Comparison of ENCODE assay signal across 10 mouse cellular contexts in genomic region chr6:107531526-107532080, GRCm38 (mm10). TPM values are rescaled to one million over a fixed set of nuclear protein-coding genes. Genes with fewer than 3 reads are reported as not detected.
DNase-seq lines count a peak whose midpoint lies in the region; ATAC-seq and TF ChIP-seq lines count a peak whose summit lies in the region.
"Had no signal": no experiment of that assay in that cellular context is flagged by ENCODE, and none has a peak within 500 bp of the region (broad histone marks: within the 10 kb centered on the region; RNA-seq: fewer than 3 reads in every experiment).

No protein-coding gene starts in this region.

- DNase-seq in lung, embryonic 14.5 days: no peak
- DNase-seq in lung, postnatal 4 days: no peak
- DNase-seq in embryonic facial prominence, embryonic 14.5 days (ENCODE audit: low spot score): peak; percentile 17
- DNase-seq in hindbrain, postnatal 0 days (ENCODE audit: low spot score): no peak
- no peak for DNase-seq in natural killer cell, adult 2 months (ENCODE audit: low spot score in 2 of 2)
- no peak for DNase-seq in right cerebral cortex, adult 18-20 months
- DNase-seq: thymus, postnatal 14 days had no signal

- H3K27me3 ChIP-seq in lung, embryonic 14.5 days (ENCODE audit: insufficient read depth, low read length): peaks cover 25% of the 10 kb centered on the region
- H3K27me3 ChIP-seq in embryonic facial prominence, embryonic 14.5 days (replicated peaks; ENCODE audit: control insufficient read depth, insufficient read depth, low read length): peaks cover 8% of the 10 kb centered on the region; the same call in 1 of the 2 replicates
- no peaks in the 10 kb centered on the region for H3K27me3 ChIP-seq in hindbrain, postnatal 0 days (ENCODE audit: insufficient read depth, low read length)
- no peaks in the 10 kb centered on the region for H3K27me3 ChIP-seq in neural tube, embryonic 15.5 days (replicated peaks)

- WGBS in lung, embryonic 14.5 days: 58% methylated on average over 8 of the region's 8 CpGs
- WGBS in embryonic facial prominence, embryonic 14.5 days: 35% methylated on average over 8 of the region's 8 CpGs
- WGBS in hindbrain, postnatal 0 days: 12% methylated on average over 8 of the region's 8 CpGs
- 10% methylated on average over 8 of the region's 8 CpGs for WGBS in neural tube, embryonic 15.5 days

- H3K4me1 ChIP-seq in lung, embryonic 14.5 days (ENCODE audit: insufficient read depth): peaks cover 5% of the 10 kb centered on the region
- H3K4me1 ChIP-seq in embryonic facial prominence, embryonic 14.5 days (ENCODE audit: control insufficient read depth, insufficient read depth, low read length): no peaks in the 10 kb centered on the region
- H3K4me1 ChIP-seq in hindbrain, postnatal 0 days (ENCODE audit: insufficient read depth, low read length): peaks cover 3% of the 10 kb centered on the region; the same call in 1 of the 2 replicates
- H3K4me1 ChIP-seq in neural tube, embryonic 15.5 days: peaks cover 39% of the 10 kb centered on the region

- no peak overlapping the region for H3K27ac ChIP-seq in lung, embryonic 14.5 days (ENCODE audit: low read depth)
- no peak overlapping the region for H3K27ac ChIP-seq in embryonic facial prominence, embryonic 14.5 days (replicated peaks; ENCODE audit: low read depth, low read length)
- H3K27ac ChIP-seq in hindbrain, postnatal 0 days: 0 out of 2 replicates have a peak overlapping the region, but pooled peaks have one; percentile 80
- H3K27ac ChIP-seq in neural tube, embryonic 15.5 days (replicated peaks): peak overlapping the region; percentile 94

- no peak overlapping the region; the same call in 1 of the 2 replicates for H3K4me2 ChIP-seq in lung, embryonic 14.5 days
- peak overlapping the region; percentile 92 for H3K4me2 ChIP-seq in embryonic facial prominence, embryonic 14.5 days (ENCODE audit: low read depth, low read length)
- peak overlapping the region; percentile 72 for H3K4me2 ChIP-seq in hindbrain, postnatal 0 days (ENCODE audit: low read depth, low read length)
- peak overlapping the region; percentile 69 for H3K4me2 ChIP-seq in neural tube, embryonic 15.5 days

- no peaks in the 10 kb centered on the region for H3K36me3 ChIP-seq in lung, embryonic 14.5 days (ENCODE audit: insufficient read depth)
- no peaks in the 10 kb centered on the region for H3K36me3 ChIP-seq in embryonic facial prominence, embryonic 14.5 days (ENCODE audit: control insufficient read depth, insufficient read depth, low read length)
- H3K36me3 ChIP-seq in hindbrain, postnatal 0 days (ENCODE audit: insufficient read depth, low read length): no peaks in the 10 kb centered on the region
- no peaks in the 10 kb centered on the region for H3K36me3 ChIP-seq in neural tube, embryonic 15.5 days

- ATAC-seq in lung, embryonic 14.5 days (ENCODE audit: insufficient read depth): no peak
- no peak for ATAC-seq in embryonic facial prominence, embryonic 14.5 days (ENCODE audit: low read depth)
- no peak for ATAC-seq in hindbrain, postnatal 0 days
- no peak for ATAC-seq in neural tube, embryonic 15.5 days (ENCODE audit: low FRiP score)

- TF ChIP-seq CTCF in lung, embryonic 14.5 days (IDR thresholded peaks at IDR 0.05; ENCODE audit: low read depth): no peak
- TF ChIP-seq CTCF in hindbrain, postnatal 0 days (IDR thresholded peaks at IDR 0.05; ENCODE audit: low read depth): no peak

- no peak overlapping the region for H3K9ac ChIP-seq in lung, embryonic 14.5 days
- H3K9ac ChIP-seq in embryonic facial prominence, embryonic 14.5 days (ENCODE audit: low read depth, low read length): no peak overlapping the region
- H3K9ac ChIP-seq in hindbrain, postnatal 0 days (replicated peaks; ENCODE audit: low read length): peak overlapping the region; percentile 86; the same call in 1 of the 2 replicates
- peak overlapping the region; percentile 96; the same call in 1 of the 2 replicates for H3K9ac ChIP-seq in neural tube, embryonic 15.5 days (replicated peaks)

- no peaks in the 10 kb centered on the region for H3K9me3 ChIP-seq in lung, embryonic 14.5 days (ENCODE audit: low read depth, low read length)
- H3K9me3 ChIP-seq in embryonic facial prominence, embryonic 14.5 days (ENCODE audit: control insufficient read depth, low read length): no peaks in the 10 kb centered on the region
- H3K9me3 ChIP-seq in hindbrain, postnatal 0 days (ENCODE audit: low read length): no peaks in the 10 kb centered on the region
- H3K9me3 ChIP-seq in neural tube, embryonic 15.5 days (replicated peaks): no peaks in the 10 kb centered on the region

- 0 out of 2 replicates have a peak overlapping the region, but pooled peaks have one; percentile 57 for H3K4me3 ChIP-seq in lung, embryonic 14.5 days (ENCODE audit: low read depth, low read length)
- H3K4me3 ChIP-seq in embryonic facial prominence, embryonic 14.5 days (ENCODE audit: low read depth, low read length): peak overlapping the region; percentile 59
- H3K4me3 ChIP-seq in hindbrain, postnatal 0 days (ENCODE audit: low read length): peak overlapping the region; percentile 90
- peak overlapping the region; percentile 87 for H3K4me3 ChIP-seq in neural tube, embryonic 15.5 days (replicated peaks)
- H3K4me3 ChIP-seq: megakaryocyte, embryonic 14.5 days had no signal

RNA-seq across cellular contexts. Expression of gene Lrrn1, which starts 2.0 kb away (rescaled TPM):
- polyA plus RNA-seq in lung, embryonic 14.5 days (2014; fragmentation: Nextera tagmentation; extraction: Ambion mirVana): 12.8 and 13.5 TPM in 2 replicates
- 71.5 and 77.5 TPM in 2 replicates for polyA plus RNA-seq in embryonic facial prominence, embryonic 14.5 days (2014; fragmentation: Nextera tagmentation; extraction: Ambion mirVana)
- 71.2 and 73.5 TPM in 2 replicates for total RNA-seq in hindbrain, postnatal 0 days (2014; rRNA removed)
- polyA plus RNA-seq in hindbrain, postnatal 0 days (2015; fragmentation: Nextera tagmentation; extraction: Ambion mirVana): 58.1 and 60.2 TPM in 2 replicates
- 56.9 and 63.4 TPM in 2 replicates for polyA plus RNA-seq in neural tube, embryonic 15.5 days (2015; fragmentation: Nextera tagmentation; extraction: Ambion mirVana)
- total RNA-seq: MEL had no signal

Comparison
In these comparisons a context has a peak if more than half of its experiments do, and no peak if none do; other contexts are left out.
1. H3K27ac ChIP-seq: peak in hindbrain, postnatal 0 days (single experiment) and neural tube, embryonic 15.5 days (single experiment); none in lung, embryonic 14.5 days (single experiment) and embryonic facial prominence, embryonic 14.5 days (single experiment).
2. H3K9ac ChIP-seq: peak in hindbrain, postnatal 0 days (single experiment) and neural tube, embryonic 15.5 days (single experiment); none in lung, embryonic 14.5 days (single experiment) and embryonic facial prominence, embryonic 14.5 days (single experiment).
3. Peak in every context shown above with its lines, with median percentiles within 50 percentile points of each other: H3K4me3 ChIP-seq.